Mouse (Mus musculus): Measurements from ENCODE around the gene Acad10.

- TF ChIP-seq POLR2A (IDR thresholded peaks at IDR 0.05; ENCODE audit: insufficient read depth, low read depth, low read length) (no peak), CTCF (IDR thresholded peaks at IDR 0.05; ENCODE audit: insufficient read depth, low read depth, low read length) (no peak)
These were observed 562 bp upstream of the Acad10 start for GRCm38 (mm10) chr5:121660897-121661254.

All from olfactory bulb, adult 2 months (tissue).